Mouse (Mus musculus): ENCODE data around the gene Ap4m1.
"Not testable (repeated sequence)": the region's sequence is repeated elsewhere in the genome, so short reads cannot be mapped to it uniquely, and the experiment has no call there.

Gene Ap4m1

GRCm38 (mm10) chr5:138195463-138195862 lies 23.7 kb downstream of the Ap4m1 start:
- DNase-seq (ENCODE audit: low read depth, low spot score): no peak

GRCm38 (mm10) chr5:138199576-138199975 lies 27.8 kb downstream of the Ap4m1 start:
- no peak for DNase-seq (ENCODE audit: low read depth, low spot score)

DNA sequence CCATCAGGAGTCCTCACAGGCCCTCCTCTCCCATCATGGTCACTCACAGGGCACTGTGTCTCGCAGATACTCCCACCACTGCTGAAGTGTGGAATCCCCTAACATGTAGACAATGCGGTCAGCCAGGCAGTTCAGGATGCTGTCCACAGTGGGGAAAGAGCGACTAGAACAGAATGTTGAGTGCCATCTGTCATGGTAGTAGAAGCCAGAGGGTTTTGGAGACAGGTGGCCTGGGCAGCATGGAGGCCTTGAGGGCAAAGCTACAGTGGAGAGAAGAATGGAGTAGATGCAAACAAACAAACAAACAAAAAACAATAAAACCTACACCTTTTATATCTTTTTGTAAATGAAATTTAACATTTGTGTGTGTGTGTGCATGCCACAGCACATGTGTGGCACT lies 30.3 kb downstream of the Ap4m1 start:
- DNase-seq (ENCODE audit: low read depth, low spot score): no peak

GRCm38 (mm10) chr5:138207253-138207652 lies 35.5 kb downstream of the Ap4m1 start:
- DNase-seq (ENCODE audit: low read depth, low spot score): no peak

DNA sequence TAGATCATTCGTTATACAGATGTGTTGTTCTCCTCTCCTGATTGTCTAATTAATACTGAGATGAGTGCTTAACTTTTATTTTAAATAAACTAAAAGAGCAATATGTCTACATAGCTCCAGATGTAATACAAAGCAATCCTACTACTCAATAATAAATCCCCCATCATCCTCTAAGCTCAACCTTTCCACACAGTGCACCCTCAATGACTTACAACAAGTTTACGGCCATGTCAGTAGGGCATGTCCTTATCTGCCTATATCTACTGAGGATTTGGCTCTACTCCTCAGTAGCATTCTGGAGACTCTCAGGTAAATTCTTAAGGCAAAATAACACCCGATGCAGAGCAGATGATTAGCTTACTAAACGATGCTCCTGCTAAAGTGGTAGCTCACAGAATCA lies 36.1 kb downstream of the Ap4m1 start:
- no peak for DNase-seq (ENCODE audit: low read depth, low spot score)

- DNase-seq (ENCODE audit: low read depth, low spot score): not testable (repeated sequence)
These were observed 44.8 kb downstream of the Ap4m1 start for GRCm38 (mm10) chr5:138216632-138217031.

DNA sequence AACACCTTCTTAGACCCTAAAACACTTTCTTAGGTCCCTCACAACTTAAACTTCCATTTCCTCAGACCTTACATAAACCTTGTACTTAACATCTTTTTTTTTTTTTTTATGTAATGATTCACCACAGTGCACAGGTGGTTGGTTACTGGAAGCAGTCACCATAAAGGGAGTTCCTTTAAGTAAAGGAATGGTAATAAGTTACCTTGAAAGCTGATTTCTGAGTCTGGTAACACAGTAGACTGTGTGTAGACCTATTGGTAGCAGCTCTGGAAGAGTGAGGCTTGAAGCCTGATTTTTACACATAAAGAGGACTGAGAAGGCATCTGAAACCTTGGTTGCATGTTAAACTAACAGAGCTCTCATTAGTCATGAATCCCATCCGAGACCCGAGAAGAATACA lies 48.1 kb downstream of the Ap4m1 start:
- DNase-seq (ENCODE audit: low read depth, low spot score): no peak

DNA sequence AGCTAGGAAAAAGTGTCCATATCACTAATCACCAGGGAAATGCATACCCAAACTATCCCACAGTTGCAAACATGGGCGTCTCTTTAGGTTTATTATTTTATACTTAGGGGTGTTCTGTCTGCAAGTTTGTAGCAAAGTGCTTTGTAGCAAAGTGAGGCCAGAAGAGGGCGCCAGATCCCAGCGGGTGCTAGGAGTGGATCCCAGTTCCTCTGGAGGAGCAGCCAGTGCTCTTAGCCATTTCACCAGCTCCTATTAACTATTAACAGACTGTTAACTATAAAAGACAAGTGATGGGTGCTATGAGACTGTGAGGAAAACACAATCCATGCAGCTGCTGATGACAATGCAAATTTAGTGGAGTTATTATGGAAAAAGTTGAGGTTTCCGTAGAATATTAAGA lies 50.3 kb downstream of the Ap4m1 start:
- peak; percentile 72 for DNase-seq (ENCODE audit: low read depth, low spot score)

- DNase-seq (ENCODE audit: low read depth, low spot score): no peak
These were observed 51.5 kb downstream of the Ap4m1 start for GRCm38 (mm10) chr5:138223287-138223686.

GRCm38 (mm10) chr5:138225700-138226099 lies 53.9 kb downstream of the Ap4m1 start, which contains the start of gene Nxpe5:
Gene Nxpe5 (plus strand): TSS chr5:138225898.
- no peak for DNase-seq (ENCODE audit: low read depth, low spot score)

DNA sequence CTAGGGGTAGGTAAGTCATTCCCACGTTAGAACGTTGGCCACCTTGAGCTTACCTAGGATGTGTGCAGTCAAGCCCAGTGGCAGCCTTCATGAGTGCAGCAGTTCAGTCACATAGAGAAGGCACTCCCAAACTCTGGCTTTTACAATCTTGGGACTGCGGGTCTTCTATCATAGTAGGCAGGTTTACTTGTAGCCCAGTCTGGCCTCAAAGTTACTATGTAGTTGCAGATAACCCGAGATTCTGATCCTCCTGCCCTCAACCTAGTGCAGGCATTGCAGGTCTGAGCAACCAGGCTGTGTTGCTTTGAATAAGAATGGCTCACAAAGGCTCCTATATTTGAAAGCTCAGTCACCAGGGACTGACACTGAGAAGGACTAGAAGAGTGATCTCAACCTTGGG lies 54.7 kb downstream of the Ap4m1 start:
- no peak for DNase-seq (ENCODE audit: low read depth, low spot score)

DNA sequence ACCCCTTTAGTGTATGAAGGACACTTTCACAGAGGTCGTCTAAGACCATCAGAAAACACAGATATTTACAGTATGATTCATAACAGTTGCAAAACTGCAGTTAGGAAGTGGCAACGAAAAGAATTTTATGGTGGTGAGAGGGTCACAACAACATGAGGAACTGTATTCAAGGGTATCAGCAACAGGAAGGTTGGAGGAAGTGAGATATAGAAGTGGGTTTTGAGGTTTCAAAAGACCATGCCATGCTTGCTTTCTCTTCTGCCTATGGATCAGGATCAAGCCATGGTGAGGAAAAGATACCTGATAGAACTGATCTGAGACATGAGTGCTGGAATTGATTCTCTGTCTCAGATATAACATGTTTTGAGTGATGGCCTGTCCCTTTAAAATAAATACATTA lies 55.6 kb downstream of the Ap4m1 start:
- no peak for DNase-seq (ENCODE audit: low read depth, low spot score)

DNA sequence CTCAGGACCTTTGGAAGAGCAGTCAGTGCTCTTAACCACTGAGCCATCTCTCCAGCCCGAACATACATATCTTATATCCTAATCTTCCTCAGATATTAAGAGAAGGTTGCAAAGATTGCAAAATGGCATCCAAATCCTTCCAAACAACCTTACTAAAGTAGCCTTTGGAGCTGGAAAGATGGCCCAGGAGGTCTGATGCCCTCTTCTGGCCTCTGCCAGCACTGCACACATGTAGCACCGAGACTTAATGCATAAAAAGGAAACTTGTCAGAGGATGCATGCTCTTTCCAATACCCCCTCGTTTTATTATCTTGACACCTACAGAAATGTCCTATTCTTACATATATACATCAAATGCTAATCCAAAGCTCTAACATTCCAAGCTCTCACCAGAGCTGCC lies 56.2 kb downstream of the Ap4m1 start:
- DNase-seq (ENCODE audit: low read depth, low spot score): peak; percentile 23

- no peak for DNase-seq (ENCODE audit: low read depth, low spot score)
These were observed 57.7 kb downstream of the Ap4m1 start for GRCm38 (mm10) chr5:138229511-138229910.
